Mouse (Mus musculus): Measurements from ENCODE around the gene Lce1a2.

Gene Lce1a2

GRCm38 (mm10) chr3:92670215-92670614 is at the start of gene Lce1a2:
Lce1a2 (minus strand) TSS chr3:92670315.
- DNase-seq, result no peak

DNA sequence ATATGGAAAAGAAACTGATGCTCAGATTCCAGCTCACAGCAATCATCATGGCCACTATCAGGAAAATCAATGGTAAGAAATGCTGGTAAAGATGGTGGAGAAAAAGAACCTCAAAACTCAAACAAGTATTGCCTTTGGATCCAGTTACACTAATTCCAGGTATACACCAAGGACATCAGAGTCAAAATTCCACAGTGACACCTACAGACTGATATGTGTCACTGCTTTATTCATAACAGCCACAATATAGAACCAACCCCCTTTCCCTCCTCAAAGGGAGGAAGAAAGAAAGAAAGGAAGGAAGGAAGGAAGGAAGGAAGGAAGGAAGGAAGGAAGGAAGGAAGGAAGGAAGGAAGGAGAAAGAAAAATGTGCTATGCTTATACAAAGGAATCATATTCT is 45.0 kb upstream of the Lce1a2 start:
- DNase-seq, result no peak

GRCm38 (mm10) chr3:92708974-92709373 is 38.9 kb upstream of the Lce1a2 start, which contains the start of gene Lce1e:
Lce1e (minus strand) TSS chr3:92709074.
- DNase-seq, result no peak

DNA sequence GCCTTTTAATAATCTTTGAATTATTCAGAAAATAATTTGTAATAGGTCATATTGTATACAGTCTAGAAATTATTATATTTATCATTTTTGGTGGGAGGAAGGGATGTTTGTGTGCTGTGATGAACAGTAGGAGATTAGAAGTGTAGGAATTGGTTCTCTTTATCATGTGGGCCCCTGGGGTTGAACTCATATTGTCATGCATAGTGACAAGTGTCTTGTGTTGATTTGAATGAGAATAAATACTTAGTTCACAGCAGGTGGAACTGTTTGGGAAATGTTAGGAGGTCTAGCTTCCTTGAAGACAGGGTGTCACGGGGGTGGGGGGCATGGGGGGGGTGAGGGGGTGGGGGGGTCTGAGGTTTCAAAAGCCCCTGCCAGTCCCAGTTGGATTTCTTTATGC is 24.5 kb upstream of the Lce1a2 start:
- no peak for DNase-seq

- DNase-seq, result no peak
Measured at GRCm38 (mm10) chr3:92691688-92692087, 21.6 kb upstream of the Lce1a2 start.

GRCm38 (mm10) chr3:92689154-92689553 is 19.0 kb upstream of the Lce1a2 start:
- peak; percentile 19 for DNase-seq

GRCm38 (mm10) chr3:92687110-92687509 is 17.0 kb upstream of the Lce1a2 start, which contains the start of gene Lce1d:
Lce1d (minus strand) TSS chr3:92687210.
- DNase-seq, result no peak

DNA sequence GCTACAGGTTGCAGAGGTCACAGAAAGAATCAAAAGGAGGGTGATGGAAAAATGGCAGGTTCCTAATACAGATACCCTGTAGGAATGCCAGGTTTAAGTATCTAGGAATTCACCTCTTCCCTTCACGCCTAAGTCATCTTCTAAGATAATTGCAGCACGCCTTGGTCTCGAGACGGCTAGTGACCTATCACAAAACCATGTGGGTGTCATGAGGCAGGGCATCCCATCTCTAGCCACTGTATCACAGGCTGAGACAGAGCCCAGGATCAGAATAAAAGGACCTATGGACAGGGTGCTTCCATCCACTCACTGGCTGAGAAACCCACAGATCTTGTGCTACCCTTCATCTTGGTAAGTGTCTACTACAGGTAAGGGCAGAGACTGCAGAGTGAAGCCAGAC is 8.8 kb upstream of the Lce1a2 start, which contains the start of gene Lce1c:
Lce1c (plus strand) TSS at position 301 of the 400 bp plus-strand sequence.
- no peak for DNase-seq

- DNase-seq, result no peak
Measured at GRCm38 (mm10) chr3:92656826-92657225, 13.3 kb downstream of the Lce1a2 start, which contains the start of gene Lce1b. Lce1b (minus strand) TSS chr3:92656926.

- no peak for DNase-seq
Measured at GRCm38 (mm10) chr3:92648207-92648606, 21.9 kb downstream of the Lce1a2 start, which contains the start of gene Lce1a1. Lce1a1 (minus strand) TSS chr3:92648307.

- DNase-seq, result no peak
Measured at GRCm38 (mm10) chr3:92639854-92640253, 30.3 kb downstream of the Lce1a2 start.

- DNase-seq, result no peak
Measured at GRCm38 (mm10) chr3:92638653-92638991, 31.5 kb downstream of the Lce1a2 start.

DNA sequence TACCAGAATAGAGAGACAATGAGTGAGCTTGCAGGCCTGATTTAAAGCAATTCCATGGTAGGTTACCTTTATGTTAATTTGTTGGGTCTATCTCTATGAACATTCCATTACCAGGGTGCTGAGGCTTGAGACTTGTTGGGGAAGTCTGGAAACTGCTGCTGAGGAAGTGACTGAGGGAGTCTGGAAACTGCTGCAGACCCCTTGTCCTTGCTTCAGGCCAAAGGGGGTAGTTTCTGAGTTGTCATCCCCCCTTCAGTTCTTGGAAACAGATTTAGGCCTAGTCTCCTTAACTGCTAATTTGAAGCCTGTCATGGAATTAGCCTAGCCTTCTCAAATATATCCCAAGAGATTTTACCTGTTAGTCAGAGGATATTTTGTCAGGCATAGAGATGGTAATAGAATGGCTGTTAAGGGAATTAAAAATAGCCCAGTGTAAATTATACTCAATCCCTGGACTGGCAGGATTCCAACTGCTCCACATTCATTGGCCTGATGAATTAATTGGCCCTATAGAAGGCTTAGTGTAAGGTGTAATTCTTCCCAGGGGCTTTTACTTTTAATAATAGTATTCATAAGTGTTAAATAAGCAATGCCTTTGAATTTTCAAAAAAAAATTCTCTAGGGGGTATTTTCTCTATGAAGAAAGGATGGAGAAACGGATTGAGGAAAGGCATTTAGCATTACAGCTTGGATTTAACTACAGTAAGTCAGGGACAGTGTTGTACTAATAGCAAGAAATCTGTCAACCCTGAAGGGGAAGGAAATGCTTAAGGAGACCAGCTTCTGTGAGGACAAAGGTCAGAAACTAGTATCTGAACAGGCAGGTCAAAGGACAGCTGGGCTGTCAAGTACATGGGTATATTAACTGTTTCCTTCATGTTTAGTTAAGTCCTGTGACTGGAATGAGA is 32.1 kb downstream of the Lce1a2 start:
- DNase-seq, result no peak

- DNase-seq, result no peak
Measured at GRCm38 (mm10) chr3:92621560-92621959, 48.6 kb downstream of the Lce1a2 start, which contains the start of gene Lce6a. Lce6a (minus strand) TSS chr3:92621660.

Data from cerebellum, adult 11 months (tissue).